Mouse (Mus musculus) CH12.LX (cell line): ENCODE measurements around the gene Ap1g1. TPM values are rescaled to one million over a fixed set of nuclear protein-coding genes. Genes with fewer than 3 reads are reported as not detected.
A peak's percentile ranks its signal among the peaks of the same experiment; 100 is the strongest.

ENCODE experiments used
- DNase-seq: peaks from one replicate; pipeline ENCODE4 v3.0.0-alpha.2; 2013; ENCODE audit errors: extremely low read depth
- H3K27ac ChIP-seq: 2 replicates; pipeline ENCODE4 v1.5.1; 2012; ENCODE audit warnings: low read depth, mild to moderate bottlenecking, control low read depth, moderate library complexity; ENCODE audit not compliant: insufficient read depth
- H3K27me3 ChIP-seq: replicated peaks from 2 replicates; pipeline ENCODE3; 2012; ENCODE audit warnings: inconsistent platforms
- H3K36me3 ChIP-seq, 2 experiments: replicated peaks in 1 of 2; 2 replicates each; pipeline versions ENCODE3 to v1.6.1; 2012; ENCODE audit warnings: inconsistent platforms in 1 of 2, low read length in 1 of 2, mild to moderate bottlenecking in 1 of 2, mixed read lengths in 1 of 2, moderate library complexity in 1 of 2; ENCODE audit not compliant: control insufficient read depth in 1 of 2, insufficient read depth in 1 of 2
- H3K4me1 ChIP-seq, 2 experiments: 2 replicates each; pipeline ENCODE4 v1.6.1; 2012; ENCODE audit warnings: inconsistent platforms in 1 of 2, moderate library complexity in 1 of 2; ENCODE audit not compliant: insufficient read depth in 2 of 2, control insufficient read depth in 1 of 2
- H3K4me2 ChIP-seq: 2 replicates; pipeline ENCODE4 v1.6.1; 2012; ENCODE audit warnings: low read depth, mild to moderate bottlenecking, control low read depth; ENCODE audit not compliant: poor library complexity, insufficient read depth, severe bottlenecking
- H3K4me3 ChIP-seq, 3 experiments: fragments of 150-350 bp in 1 of 3; sonication (generic) in 1 of 3; replicated peaks in 1 of 3; 2 replicates each; pipeline versions ENCODE3 to v1.5.1; 2011 to 2012; ENCODE audit warnings: low read depth in 2 of 3, low read length in 2 of 3, mild to moderate bottlenecking in 2 of 3, moderate library complexity in 2 of 3, control low read depth in 1 of 3, improper control_type of control experiment in 1 of 3, inconsistent platforms in 1 of 3, mixed read lengths in 1 of 3; ENCODE audit not compliant: poor library complexity in 1 of 3
- H3K79me2 ChIP-seq: replicated peaks from 2 replicates; pipeline ENCODE4 v1.6.1; 2012; ENCODE audit warnings: mild to moderate bottlenecking, moderate library complexity; ENCODE audit not compliant: control insufficient read depth, poor library complexity, insufficient read depth, severe bottlenecking; ENCODE audit errors: extremely low read depth
- H3K9ac ChIP-seq: 2 replicates; pipeline ENCODE4 v1.6.1; 2012; ENCODE audit warnings: low read depth, mild to moderate bottlenecking, control low read depth, moderate library complexity; ENCODE audit not compliant: insufficient read depth
- H3K9me3 ChIP-seq: replicated peaks from 2 replicates; pipeline ENCODE3; 2012; ENCODE audit warnings: low read length, inconsistent platforms, mixed read lengths
- BHLHE40 ChIP-seq: IDR thresholded peaks from 2 replicates; pipeline ENCODE4 v1.6.1; 2011; ENCODE audit warnings: mild to moderate bottlenecking, low read depth, low read length, improper control_type of control experiment
- CHD1 ChIP-seq: IDR thresholded peaks from 2 replicates; pipeline ENCODE4 v1.6.1; 2012; ENCODE audit warnings: low read depth, low read length, improper control_type of control experiment, inconsistent platforms
- CTCF ChIP-seq, 2 experiments: IDR thresholded peaks in 1 of 2; conservative IDR thresholded peaks in 1 of 2; 2 replicates each; pipeline ENCODE4 v1.5.1; 2011 to 2012; ENCODE audit warnings: low read depth in 2 of 2, low read length in 2 of 2, improper control_type of control experiment in 1 of 2, inconsistent platforms in 1 of 2, mild to moderate bottlenecking in 1 of 2, moderate library complexity in 1 of 2
- ELF1 ChIP-seq: IDR thresholded peaks from 2 replicates; pipeline ENCODE4 v1.6.1; 2014; ENCODE audit warnings: low read depth, mild to moderate bottlenecking, inconsistent platforms, low read length, improper control_type of control experiment
- ETS1 ChIP-seq: conservative IDR thresholded peaks from 2 replicates; pipeline ENCODE4 v1.6.1; 2012; ENCODE audit warnings: low read depth, mild to moderate bottlenecking, inconsistent platforms, low read length, improper control_type of control experiment, moderate library complexity
- IRF4 ChIP-seq: IDR thresholded peaks from 2 replicates; pipeline ENCODE4 v1.6.1; 2014; ENCODE audit warnings: low read depth, mild to moderate bottlenecking, inconsistent platforms, low read length, improper control_type of control experiment
- JUN ChIP-seq: IDR thresholded peaks from 2 replicates; pipeline ENCODE4 v1.6.1; 2011; ENCODE audit warnings: low read depth, mild to moderate bottlenecking, low read length, improper control_type of control experiment, moderate library complexity; ENCODE audit not compliant: insufficient read depth
- JUND ChIP-seq: conservative IDR thresholded peaks from 2 replicates; pipeline ENCODE4 v1.6.1; 2011; ENCODE audit warnings: low read depth, low read length, improper control_type of control experiment
- MAX ChIP-seq: IDR thresholded peaks from 2 replicates; pipeline ENCODE4 v1.6.1; 2011; ENCODE audit warnings: low read length, improper control_type of control experiment
- MAZ ChIP-seq: IDR thresholded peaks from 2 replicates; pipeline ENCODE4 v1.6.1; 2012; ENCODE audit warnings: low read depth, mild to moderate bottlenecking, inconsistent platforms, low read length, improper control_type of control experiment, moderate library complexity
- MEF2A ChIP-seq: IDR thresholded peaks from 2 replicates; pipeline ENCODE4 v1.6.1; 2014; ENCODE audit warnings: low read depth, mild to moderate bottlenecking, inconsistent platforms, low read length, improper control_type of control experiment, borderline replicate concordance
- MXI1 ChIP-seq: IDR thresholded peaks from 2 replicates; pipeline ENCODE4 v1.6.1; 2011; ENCODE audit warnings: mild to moderate bottlenecking, low read depth, low read length, improper control_type of control experiment
- MYC ChIP-seq: IDR thresholded peaks from 2 replicates; pipeline ENCODE4 v1.6.1; 2011; ENCODE audit warnings: low read depth, mild to moderate bottlenecking, improper control_type of control experiment, low read length
- NELFE ChIP-seq: IDR thresholded peaks from 2 replicates; pipeline ENCODE4 v1.6.1; 2011; ENCODE audit warnings: low read depth, low read length, improper control_type of control experiment
- NRF1 ChIP-seq: IDR thresholded peaks from 2 replicates; pipeline ENCODE4 v1.6.1; 2014; ENCODE audit warnings: low read depth, mild to moderate bottlenecking, inconsistent platforms, low read length, improper control_type of control experiment, moderate library complexity
- PAX5 ChIP-seq: IDR thresholded peaks from 2 replicates; pipeline ENCODE4 v1.6.1; 2012; ENCODE audit warnings: low read length, inconsistent platforms, mixed read lengths
- POLR2AphosphoS2 ChIP-seq: IDR thresholded peaks from 2 replicates; pipeline ENCODE4 v1.6.1; 2011; ENCODE audit warnings: low read depth, low read length, improper control_type of control experiment
- RAD21 ChIP-seq: IDR thresholded peaks from 2 replicates; pipeline ENCODE4 v1.6.1; 2011; ENCODE audit warnings: low read depth, mild to moderate bottlenecking, low read length, improper control_type of control experiment, moderate library complexity
- RCOR1 ChIP-seq: conservative IDR thresholded peaks from 2 replicates; pipeline ENCODE4 v1.6.1; 2012; ENCODE audit warnings: low read depth, mild to moderate bottlenecking, inconsistent platforms, low read length, improper control_type of control experiment
- SIN3A ChIP-seq: IDR thresholded peaks from 2 replicates; pipeline ENCODE4 v1.6.1; 2012; ENCODE audit warnings: low read length, improper control_type of control experiment, inconsistent platforms
- SMC3 ChIP-seq: IDR thresholded peaks from 2 replicates; pipeline ENCODE4 v1.6.1; 2011; ENCODE audit warnings: low read depth, low read length, improper control_type of control experiment
- TBP ChIP-seq: conservative IDR thresholded peaks from 2 replicates; pipeline ENCODE4 v1.6.1; 2011; ENCODE audit warnings: low read depth, low read length, improper control_type of control experiment
- TCF12 ChIP-seq: IDR thresholded peaks from 2 replicates; pipeline ENCODE4 v1.6.1; 2014; ENCODE audit warnings: low read depth, mild to moderate bottlenecking, inconsistent platforms, low read length, improper control_type of control experiment
- USF1 ChIP-seq: IDR thresholded peaks from 2 replicates; pipeline ENCODE4 v1.6.1; 2014; ENCODE audit warnings: low read depth, mild to moderate bottlenecking, inconsistent platforms, low read length, improper control_type of control experiment
- ZC3H11A ChIP-seq: IDR thresholded peaks from 2 replicates; pipeline ENCODE4 v1.6.1; 2012; ENCODE audit warnings: low read depth, mild to moderate bottlenecking, inconsistent platforms, low read length, improper control_type of control experiment
- ZMIZ1 ChIP-seq: IDR thresholded peaks from 2 replicates; pipeline ENCODE4 v1.6.1; 2012; ENCODE audit warnings: low read depth, mild to moderate bottlenecking, inconsistent platforms, low read length, improper control_type of control experiment
- ZNF384 ChIP-seq: IDR thresholded peaks from 2 replicates; pipeline ENCODE4 v1.6.1; 2012; ENCODE audit warnings: low read depth, low read length, improper control_type of control experiment, inconsistent platforms
- dilution Hi-C: fragments of 300-500 bp; cut with MboI; formaldehyde crosslinking; loops from 2 replicates; pipeline ENCODE4 v1.14.3; 2020; ENCODE audit warnings: low sequenced_read_pairs; ENCODE audit not compliant: extremely low pct_unique_long_range_greater_than_20kb, extremely low pct_ligation_motif_present
- in situ Hi-C: fragments of 300-500 bp; cut with MboI; formaldehyde crosslinking; loops from 3 replicates; pipeline ENCODE4 v1.14.3; 2019; ENCODE audit warnings: low sequenced_read_pairs, low pct_ligation_motif_present, low pct_unique_long_range_greater_than_20kb, mixed read lengths
- polyA plus RNA-seq: library from polyadenylated mRNA; unstranded; fragments of >175 nt; gene quantifications from 2 replicates; pipeline ENCODE4 v1.2.1, GENCODE M21; 2012; ENCODE audit warnings: low read depth; ENCODE audit not compliant: insufficient read length
- total RNA-seq, 2 experiments: library from RNA; depleted of rRNA; stranded (reverse); fragments of 300-350 nt in 1 of 2; fragments of >200 nt in 1 of 2; gene quantifications; 2 replicates each; pipeline ENCODE4 v1.2.3; 2012 to 2014

Gene Ap1g1
- total and polyA plus RNA-seq, 3 experiments: 29.5 to 60.4 (median 40.8) TPM

GRCm38 (mm10) chr8:109853423-109853822 lies 75.1 kb downstream of the Ap1g1 start:
- dilution Hi-C loops (no loop called here), in situ Hi-C loops (loop anchor here (5.0 to 10.0 kb wide), 2 partner anchors 69 to 151 kb away; no protein-coding TSS in a partner anchor)
- Histone ChIP-seq H3K4me2 (no peak overlapping the region), H3K9ac (no peak overlapping the region), H3K9me3 (no peaks in the 10 kb centered on the region), H3K79me2 (no peaks in the 10 kb centered on the region), H3K4me3 (no peak overlapping the region), H3K27me3 (no peaks in the 10 kb centered on the region), H3K27ac (no peak overlapping the region), H3K4me1 (peaks cover 2 to 17% of the 10 kb centered on the region in 2 experiments), H3K36me3 (peaks cover 42 to 82% of the 10 kb centered on the region in 2 experiments)
- peak; percentile 21; the same call in 1 of the 2 replicates for TF ChIP-seq ZC3H11A
- no peak for TF ChIP-seq ZNF384
- TF ChIP-seq RCOR1: no peak
- 0 out of 2 replicates have a peak, but pooled peaks have one; percentile 36 for TF ChIP-seq BHLHE40
- no peak for TF ChIP-seq ETS1
- peak; percentile 50; the same call in 1 of the 2 replicates for TF ChIP-seq IRF4
- 0 out of 2 replicates have a peak, but pooled peaks have one; percentile 16 for TF ChIP-seq ELF1
- no peak for TF ChIP-seq USF1
- TF ChIP-seq JUN: no peak; the same call in 1 of the 2 replicates
- TF ChIP-seq SIN3A: 0 out of 2 replicates have a peak, but pooled peaks have one; percentile 31
- no peak for TF ChIP-seq PAX5
- 0 out of 2 replicates have a peak, but pooled peaks have one; percentile 32 for TF ChIP-seq NRF1
- TF ChIP-seq MYC: peak; percentile 86
- peak; percentile 92 to 98 for TF ChIP-seq CTCF (conservative IDR thresholded peaks at IDR 0.05 in 1 of 2, IDR thresholded peaks at IDR 0.05 in 1 of 2; ENCODE audit: low read depth in 2 of 2, low read length in 2 of 2)
- TF ChIP-seq MEF2A: peak; percentile 64; the same call in 1 of the 2 replicates
- no peak for TF ChIP-seq CHD1
- peak; percentile 53 for TF ChIP-seq JUND
- TF ChIP-seq TCF12: no peak
- TF ChIP-seq MAZ: 0 out of 2 replicates have a peak, but pooled peaks have one; percentile 32
- no peak for TF ChIP-seq TBP
- no peak for TF ChIP-seq POLR2AphosphoS2
- peak; percentile 36; the same call in 1 of the 2 replicates for TF ChIP-seq NELFE
- peak; percentile 94 for TF ChIP-seq RAD21
- no peak for TF ChIP-seq ZMIZ1
- TF ChIP-seq SMC3: peak; percentile 92
- 0 out of 2 replicates have a peak, but pooled peaks have one; percentile 30 for TF ChIP-seq MAX
- 0 out of 2 replicates have a peak, but pooled peaks have one; percentile 31 for TF ChIP-seq MXI1
- peak; percentile 80 for DNase-seq
